Mouse (Mus musculus): Measurements from ENCODE around the gene Nif3l1. TPM values are rescaled to one million over a fixed set of nuclear protein-coding genes. Genes with fewer than 3 reads are reported as not detected.

The Nif3l1 gene
- total and polyA plus RNA-seq, 3 experiments, result 28.5 to 32.8 TPM; not detected in 1

GRCm38 (mm10) chr1:58503793-58504370 is 58.9 kb downstream of the Nif3l1 start:
- DNase-seq (ENCODE audit: low read depth, low spot score), result peak; percentile 62
- Histone ChIP-seq H3K27me3 (ENCODE audit: control insufficient read depth in 1 of 2, insufficient read depth in 2 of 2, low read length in 2 of 2) (no peaks in the 10 kb centered on the region), H3K27ac (ENCODE audit: control insufficient read depth, low read depth, low read length) (peak overlapping the region; percentile 71), H3K9me3 (replicated peaks; ENCODE audit: insufficient read depth, low read length) (no peaks in the 10 kb centered on the region), H3K4me3 (ENCODE audit: control insufficient read depth in 1 of 2, insufficient read depth in 1 of 2, low read depth in 2 of 2, low read length in 2 of 2) (peak overlapping the region; percentile 76 to 86), H3K79me2 (ENCODE audit: control insufficient read depth, insufficient read depth, low read length, poor library complexity) (peaks cover 22% of the 10 kb centered on the region), H3K4me1 (ENCODE audit: control insufficient read depth in 1 of 2, insufficient read depth in 2 of 2, low read length in 2 of 2) (peaks cover 3 to 9% of the 10 kb centered on the region in 2 experiments; a peak in 3 of 4 replicates), H3K36me3 (ENCODE audit: control insufficient read depth in 1 of 2, insufficient read depth in 2 of 2, low read length in 2 of 2) (peaks cover 4 to 11% of the 10 kb centered on the region in 2 experiments; a peak in 3 of 4 replicates), H3K9ac (ENCODE audit: control insufficient read depth, low read depth, low read length, poor library complexity, severe bottlenecking) (peak overlapping the region; percentile 90)
- TF ChIP-seq SIN3A (IDR thresholded peaks at IDR 0.05; ENCODE audit: low read length), result peak; percentile 71
- TF ChIP-seq MXI1 (IDR thresholded peaks at IDR 0.05; ENCODE audit: low read depth, low read length), result peak; percentile 97
- TF ChIP-seq MAX (IDR thresholded peaks at IDR 0.05; ENCODE audit: low read length), result peak; percentile 91
- 0 out of 4 replicates have a peak, but pooled peaks of 1 of the 2 experiments have one; percentile 9 for TF ChIP-seq USF2 (IDR thresholded peaks at IDR 0.05; ENCODE audit: borderline replicate concordance in 1 of 2, insufficient read depth in 1 of 2, low read depth in 1 of 2, low read length in 2 of 2)
- TF ChIP-seq BHLHE40 (IDR thresholded peaks at IDR 0.05; ENCODE audit: borderline replicate concordance, low read depth, low read length), result no peak; the same call in 1 of the 2 replicates
- TF ChIP-seq E2F4 (IDR thresholded peaks at IDR 0.05; ENCODE audit: borderline replicate concordance, low read depth, low read length), result no peak
- TF ChIP-seq HCFC1 (IDR thresholded peaks at IDR 0.05; ENCODE audit: low read depth, low read length), result no peak
- peak; percentile 91 for TF ChIP-seq MYC (IDR thresholded peaks at IDR 0.05; ENCODE audit: low read depth, low read length)
- TF ChIP-seq NELFE (IDR thresholded peaks at IDR 0.05; ENCODE audit: low read depth, low read length), result peak; percentile 15; the same call in 1 of the 2 replicates
- no peak for TF ChIP-seq TAL1 (IDR thresholded peaks at IDR 0.05; ENCODE audit: low read length)
- peak; percentile 45; the same call in 1 of the 2 replicates for TF ChIP-seq USF1 (IDR thresholded peaks at IDR 0.05; ENCODE audit: low read depth, low read length)

GRCm38 (mm10) chr1:58504577-58505254 is 59.8 kb downstream of the Nif3l1 start, which contains the start of gene Orc2:
Gene Orc2 (minus strand): TSS chr1:58505109.
- Histone ChIP-seq H3K9ac (ENCODE audit: control insufficient read depth, low read depth, low read length, poor library complexity, severe bottlenecking) (peak within 1 kb of the TSS; percentile 90), H3K9me3 (replicated peaks; ENCODE audit: insufficient read depth, low read length) (no peaks in the 10 kb centered on the region), H3K27me3 (ENCODE audit: control insufficient read depth in 1 of 2, insufficient read depth in 2 of 2, low read length in 2 of 2) (no peaks in the 10 kb centered on the region), H3K27ac (ENCODE audit: control insufficient read depth, low read depth, low read length) (peak within 1 kb of the TSS; percentile 71), H3K79me2 (ENCODE audit: control insufficient read depth, insufficient read depth, low read length, poor library complexity) (peaks cover 22% of the 10 kb centered on the region), H3K4me1 (ENCODE audit: control insufficient read depth in 1 of 2, insufficient read depth in 2 of 2, low read length in 2 of 2) (peaks cover 3 to 9% of the 10 kb centered on the region in 2 experiments; a peak in 3 of 4 replicates), H3K36me3 (ENCODE audit: control insufficient read depth in 1 of 2, insufficient read depth in 2 of 2, low read length in 2 of 2) (peaks cover 4 to 11% of the 10 kb centered on the region in 2 experiments; a peak in 3 of 4 replicates), H3K4me3 (ENCODE audit: control insufficient read depth in 1 of 2, insufficient read depth in 1 of 2, low read depth in 2 of 2, low read length in 2 of 2) (peak within 1 kb of the TSS; percentile 76 to 86)
- peak; percentile 96 for DNase-seq (ENCODE audit: low read depth, low spot score)
- TF ChIP-seq CHD2 (IDR thresholded peaks at IDR 0.05; ENCODE audit: low read length) (no peak), TBP (IDR thresholded peaks at IDR 0.05; ENCODE audit: low read depth, low read length) (peak; percentile 58; the same call in 1 of the 2 replicates), MAX (IDR thresholded peaks at IDR 0.05; ENCODE audit: low read length) (peak; percentile 81), POLR2AphosphoS2 (IDR thresholded peaks at IDR 0.05; ENCODE audit: low read length) (peak; percentile 37), SIN3A (IDR thresholded peaks at IDR 0.05; ENCODE audit: low read length) (peak; percentile 54), TCF12 (IDR thresholded peaks at IDR 0.05; ENCODE audit: low read depth, low read length) (0 out of 2 replicates have a peak, but pooled peaks have one; percentile 3), RCOR1 (IDR thresholded peaks at IDR 0.05; ENCODE audit: low read depth, low read length) (no peak), JUND (IDR thresholded peaks at IDR 0.05; ENCODE audit: low read depth, low read length) (no peak), USF1 (IDR thresholded peaks at IDR 0.05; ENCODE audit: low read depth, low read length) (no peak), NRF1 (IDR thresholded peaks at IDR 0.05; ENCODE audit: insufficient read depth, low read depth, low read length, poor library complexity, severe bottlenecking) (peak; percentile 61), NELFE (IDR thresholded peaks at IDR 0.05; ENCODE audit: low read depth, low read length) (peak; percentile 72), POLR2A (IDR thresholded peaks at IDR 0.05; ENCODE audit: control insufficient read depth in 1 of 2, insufficient read depth in 1 of 2, low read depth in 1 of 2, low read length in 2 of 2, poor library complexity in 1 of 2) (peak; percentile 77 to 83; a peak in 3 of 4 replicates), MXI1 (IDR thresholded peaks at IDR 0.05; ENCODE audit: low read depth, low read length) (peak; percentile 83), HCFC1 (IDR thresholded peaks at IDR 0.05; ENCODE audit: low read depth, low read length) (peak; percentile 89), MYC (IDR thresholded peaks at IDR 0.05; ENCODE audit: low read depth, low read length) (peak; percentile 94), SMC3 (IDR thresholded peaks at IDR 0.05; ENCODE audit: low read depth, low read length) (no peak), RAD21 (IDR thresholded peaks at IDR 0.05; ENCODE audit: low read depth, low read length) (no peak), MYB (IDR thresholded peaks at IDR 0.05; ENCODE audit: low read depth, low read length) (no peak), BHLHE40 (IDR thresholded peaks at IDR 0.05; ENCODE audit: borderline replicate concordance, low read depth, low read length) (no peak)
